Mouse (Mus musculus) mature B cell (primary cell): ENCODE measurements around the gene Jdp2.

Source experiments
- in situ Hi-C: fragments of 300-500 bp; cut with MboI; formaldehyde crosslinking; loops from 2 replicates; pipeline ENCODE4 v1.14.3; 2019

The Jdp2 gene

GRCm38 (mm10) chr12:85598611-85599477 is at the start of gene Jdp2:
Gene Jdp2, plus strand, starts transcription at chr12:85599027.
- in situ Hi-C loops = no loop called here

GRCm38 (mm10) chr12:85549661-85550060 is 49.2 kb upstream of the Jdp2 start:
- in situ Hi-C loops = no loop called here

- in situ Hi-C loops = no loop called here
These were observed 48.4 kb upstream of the Jdp2 start for GRCm38 (mm10) chr12:85550435-85550834.

GRCm38 (mm10) chr12:85559299-85559698 is 39.5 kb upstream of the Jdp2 start:
- in situ Hi-C loops = no loop called here

- in situ Hi-C loops = no loop called here
These were observed 33.4 kb upstream of the Jdp2 start for GRCm38 (mm10) chr12:85565441-85565840.

- in situ Hi-C loops = no loop called here
These were observed 30.5 kb upstream of the Jdp2 start for GRCm38 (mm10) chr12:85568298-85568697.

GRCm38 (mm10) chr12:85569393-85570157 is 29.3 kb upstream of the Jdp2 start:
- in situ Hi-C loops = no loop called here

GRCm38 (mm10) chr12:85570158-85570540 is 28.7 kb upstream of the Jdp2 start:
- in situ Hi-C loops = no loop called here

- in situ Hi-C loops = no loop called here
These were observed 27.5 kb upstream of the Jdp2 start for GRCm38 (mm10) chr12:85571312-85571711.

- in situ Hi-C loops = no loop called here
These were observed 26.8 kb upstream of the Jdp2 start for GRCm38 (mm10) chr12:85572047-85572475.

- in situ Hi-C loops = no loop called here
These were observed 23.9 kb upstream of the Jdp2 start for GRCm38 (mm10) chr12:85574806-85575495.

- in situ Hi-C loops = no loop called here
These were observed 23.4 kb upstream of the Jdp2 start for GRCm38 (mm10) chr12:85575496-85575840.

GRCm38 (mm10) chr12:85581261-85582066 is 17.4 kb upstream of the Jdp2 start:
- in situ Hi-C loops = no loop called here

- in situ Hi-C loops = no loop called here
These were observed 16.8 kb upstream of the Jdp2 start for GRCm38 (mm10) chr12:85582067-85582316.

- in situ Hi-C loops = no loop called here
These were observed 13.0 kb upstream of the Jdp2 start for GRCm38 (mm10) chr12:85585761-85586258.

- in situ Hi-C loops = no loop called here
These were observed 8.9 kb upstream of the Jdp2 start for GRCm38 (mm10) chr12:85589870-85590382.

GRCm38 (mm10) chr12:85592943-85593342 is 5.9 kb upstream of the Jdp2 start:
- in situ Hi-C loops = no loop called here

- in situ Hi-C loops = no loop called here
These were observed 4.4 kb upstream of the Jdp2 start for GRCm38 (mm10) chr12:85594390-85594789.

GRCm38 (mm10) chr12:85598053-85598452 is 774 bp upstream of the Jdp2 start:
- in situ Hi-C loops = no loop called here

GRCm38 (mm10) chr12:85599478-85600152 is 788 bp downstream of the Jdp2 start:
- in situ Hi-C loops = no loop called here

- in situ Hi-C loops = no loop called here
These were observed 1.8 kb downstream of the Jdp2 start for GRCm38 (mm10) chr12:85600637-85601036.
